Mouse (Mus musculus): ENCODE measurements around the gene Ifit1bl2.
"Not testable (repeated sequence)": the region's sequence is repeated elsewhere in the genome, so short reads cannot be mapped to it uniquely, and the experiment has no call there.

Gene Ifit1bl2

DNA sequence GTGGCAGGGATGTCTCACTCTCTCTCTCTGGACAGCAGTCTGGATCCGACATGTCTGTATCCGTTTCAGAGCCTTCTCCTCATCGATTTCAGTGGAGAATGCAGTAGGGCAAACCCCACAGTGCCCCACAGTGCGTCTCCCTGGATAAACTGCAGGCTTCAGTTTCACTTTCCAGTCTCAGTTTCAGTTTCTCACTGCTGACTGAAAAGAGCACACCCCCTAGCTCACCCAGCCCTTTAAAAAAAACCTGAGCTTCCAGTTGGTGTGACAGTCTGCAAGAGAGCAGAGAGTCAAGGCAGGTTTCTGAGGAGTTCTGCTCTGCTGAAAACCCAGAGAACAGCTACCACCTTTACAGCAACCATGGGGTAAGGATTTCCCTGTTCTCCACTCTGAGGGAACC lies at the start of gene Ifit1bl2, which contains the start of gene Ifit1:
Ifit1bl2 (minus strand) TSS at position 121 of the 400 bp plus-strand sequence.
Ifit1 (plus strand) TSS at position 249 of the 400 bp plus-strand sequence.
- no peak for DNase-seq (ENCODE audit: low spot score)

- no peak for DNase-seq (ENCODE audit: low spot score)
Observed at GRCm38 (mm10) chr19:34685530-34685929, 45.0 kb upstream of the Ifit1bl2 start.

DNA sequence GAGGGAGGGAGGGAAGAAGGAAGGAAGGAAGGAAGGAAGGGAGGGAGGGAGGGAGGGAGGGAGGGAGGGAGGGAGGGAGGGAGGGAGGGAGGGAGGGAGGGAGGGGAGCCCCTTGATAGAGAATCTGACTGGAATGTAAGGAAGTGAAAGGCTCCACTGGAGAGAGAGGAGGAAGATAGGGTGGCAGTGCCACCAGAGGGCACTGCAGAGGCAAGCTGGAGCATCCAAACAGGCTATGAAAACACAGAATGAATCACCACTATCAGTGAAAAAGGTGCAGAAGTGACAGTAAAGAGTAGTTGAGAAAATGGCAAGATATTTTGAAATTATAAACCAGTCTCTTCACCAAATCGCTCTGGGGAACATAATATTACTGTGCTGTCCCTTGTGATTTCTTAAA lies 44.3 kb upstream of the Ifit1bl2 start:
- DNase-seq (ENCODE audit: low spot score), result peak; percentile 70

- no peak for DNase-seq (ENCODE audit: low spot score)
Observed at GRCm38 (mm10) chr19:34678428-34678827, 37.9 kb upstream of the Ifit1bl2 start.

- DNase-seq (ENCODE audit: low spot score), result no peak
Observed at GRCm38 (mm10) chr19:34673476-34673875, 32.9 kb upstream of the Ifit1bl2 start.

- DNase-seq (ENCODE audit: low spot score), result peak; percentile 83
Observed at GRCm38 (mm10) chr19:34666127-34666526, 25.6 kb upstream of the Ifit1bl2 start.

GRCm38 (mm10) chr19:34662740-34663139 lies 22.2 kb upstream of the Ifit1bl2 start:
- DNase-seq (ENCODE audit: low spot score), result no peak

DNA sequence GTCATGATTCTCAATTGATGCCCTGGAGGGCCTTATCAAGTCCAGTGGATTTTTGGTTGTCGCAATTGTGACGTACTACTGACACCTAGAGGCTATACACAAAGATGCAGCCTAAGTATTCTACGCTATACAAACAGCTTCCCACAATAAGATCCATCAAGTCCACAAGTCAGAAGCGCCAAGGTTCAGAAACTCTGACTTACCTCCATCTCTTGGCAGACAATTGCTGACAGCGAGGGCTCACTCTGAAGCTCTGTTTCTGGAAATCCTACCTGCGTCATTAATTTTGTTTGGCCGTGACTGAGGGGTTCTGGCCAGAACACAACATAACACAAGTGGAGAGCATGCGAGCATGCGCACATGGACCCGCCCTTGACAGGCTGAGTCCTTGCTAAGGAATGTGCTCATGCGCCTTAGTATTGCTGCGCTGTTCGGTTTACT lies 21.5 kb upstream of the Ifit1bl2 start:
- peak; percentile 64 for DNase-seq (ENCODE audit: low spot score)

DNA sequence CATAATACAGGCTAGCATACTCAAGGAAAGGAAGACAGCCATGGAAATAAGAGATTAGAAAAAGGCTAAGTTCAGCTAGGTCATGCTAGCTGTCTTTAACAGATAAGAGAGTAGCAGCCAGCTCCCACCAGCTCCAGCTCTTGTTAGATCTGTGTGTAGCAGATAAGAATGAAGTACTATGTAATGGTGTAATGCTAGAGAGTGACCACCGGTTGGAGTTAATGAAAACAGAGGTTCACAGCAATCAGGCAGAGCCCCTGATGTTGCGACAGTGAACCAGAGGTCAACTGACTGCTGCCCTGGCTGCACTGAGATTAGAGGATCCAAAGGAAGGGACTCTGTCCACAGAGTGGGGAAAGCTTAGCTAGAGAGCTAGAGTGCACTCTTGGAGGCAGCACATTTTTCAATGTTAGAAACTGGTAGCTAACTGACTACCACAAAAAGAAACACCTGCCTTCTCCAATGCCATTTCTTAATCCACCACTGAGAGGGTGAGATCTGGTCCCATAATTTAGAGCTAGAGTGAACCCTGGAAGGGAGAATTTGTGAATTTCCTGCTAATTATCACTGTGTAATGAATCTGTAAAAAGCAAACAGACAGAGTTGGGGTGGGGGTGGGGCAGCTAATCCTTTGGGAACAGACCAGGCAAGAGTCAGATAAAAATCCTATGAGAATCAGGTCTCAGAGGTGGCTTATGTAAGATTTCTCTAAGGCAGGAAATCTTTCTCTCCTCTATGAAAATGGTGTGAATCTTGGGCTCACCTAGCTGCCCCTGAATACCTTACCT lies 16.2 kb upstream of the Ifit1bl2 start:
- DNase-seq (ENCODE audit: low spot score), result no peak

- DNase-seq (ENCODE audit: low spot score), result no peak
Observed at GRCm38 (mm10) chr19:34655227-34655805, 14.8 kb upstream of the Ifit1bl2 start.

DNA sequence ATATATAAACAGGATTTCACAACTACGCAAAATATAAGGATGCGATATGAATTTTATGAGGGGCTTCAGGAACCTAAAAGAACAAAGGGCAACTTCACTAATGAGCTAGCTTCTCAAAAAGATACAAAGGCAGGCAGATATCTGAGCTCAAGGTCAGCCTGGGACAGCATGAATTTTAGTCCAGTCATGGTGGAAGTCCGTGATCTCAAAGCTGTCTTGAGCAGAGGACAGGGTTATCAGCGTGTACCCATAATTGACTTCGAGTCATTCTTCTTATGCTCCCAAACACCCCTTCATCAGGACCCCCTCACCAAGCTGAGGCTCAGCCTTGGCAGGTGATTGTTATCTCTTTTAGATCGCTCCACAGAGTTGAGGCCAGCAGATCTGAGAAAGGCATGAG lies 10.5 kb upstream of the Ifit1bl2 start:
- no peak for DNase-seq (ENCODE audit: low spot score)

- no peak for DNase-seq (ENCODE audit: low spot score)
Observed at GRCm38 (mm10) chr19:34650276-34650675, 9.7 kb upstream of the Ifit1bl2 start.

DNA sequence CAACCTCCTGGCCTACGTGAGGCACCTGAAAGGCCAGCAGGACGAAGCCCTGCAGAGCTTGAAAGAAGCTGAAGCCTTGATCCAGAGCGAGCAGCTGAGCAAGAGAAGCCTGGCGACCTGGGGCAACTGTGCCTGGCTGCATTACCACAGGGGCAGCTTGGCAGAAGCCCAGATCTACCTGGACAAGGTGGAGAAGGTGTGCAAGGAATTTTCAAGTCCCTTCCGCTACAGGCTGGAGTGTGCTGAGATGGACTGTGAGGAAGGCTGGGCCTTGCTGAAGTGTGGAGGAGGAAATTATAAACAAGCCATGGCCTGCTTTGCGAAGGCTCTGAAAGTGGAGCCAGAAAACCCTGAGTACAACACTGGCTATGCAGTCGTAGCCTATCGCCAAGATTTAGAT lies 7.1 kb upstream of the Ifit1bl2 start:
- not testable (repeated sequence) for DNase-seq (ENCODE audit: low spot score)

DNA sequence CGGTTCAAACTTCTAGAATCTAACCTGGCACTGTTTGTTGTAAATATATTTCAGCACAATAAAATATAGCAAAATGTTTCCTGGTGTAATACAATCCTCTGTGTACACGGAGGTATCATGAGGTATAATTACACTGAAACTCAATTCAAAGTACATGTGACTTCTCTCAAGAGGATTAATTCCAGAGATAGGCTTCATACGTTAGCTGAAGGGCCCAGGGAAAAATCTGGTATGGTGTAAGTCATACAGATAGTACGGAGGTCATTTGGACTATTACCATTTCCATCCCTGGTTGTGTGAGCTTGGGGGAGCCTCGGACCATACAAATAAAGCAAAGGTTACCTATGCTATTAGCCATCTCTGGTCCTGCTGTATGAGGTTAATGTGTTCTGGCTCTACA lies 2.1 kb upstream of the Ifit1bl2 start:
- no peak for DNase-seq (ENCODE audit: low spot score)

DNA sequence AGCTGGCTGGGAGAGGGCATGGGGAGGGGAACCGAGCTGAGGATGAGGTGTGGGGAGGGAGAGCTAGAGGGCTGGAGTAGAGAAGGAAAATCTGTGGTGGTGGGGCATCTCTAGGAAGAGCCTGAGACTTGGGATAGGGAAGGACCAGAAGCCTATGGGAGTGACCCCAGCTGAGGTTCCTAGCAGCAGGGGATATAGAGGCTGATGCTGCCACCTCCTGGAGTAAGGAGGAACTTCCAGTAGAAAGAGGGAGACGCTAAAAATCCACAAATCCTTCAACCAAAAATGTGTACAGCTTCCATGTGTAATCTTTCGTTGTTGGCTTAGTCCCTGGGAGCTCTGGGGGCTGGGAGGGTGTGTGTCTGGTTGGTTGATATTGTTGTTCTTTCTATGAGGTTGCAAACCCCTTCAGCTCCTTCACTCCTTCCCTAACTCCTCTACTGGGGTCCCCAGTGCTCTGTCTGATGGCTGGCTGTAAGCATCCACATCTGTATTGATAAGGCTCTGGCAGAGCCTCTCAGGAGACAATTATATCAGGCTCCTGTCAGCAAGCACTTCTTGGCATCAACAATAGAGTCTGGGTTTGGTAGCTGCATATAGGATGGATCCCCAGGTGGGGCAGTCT lies 3.5 kb downstream of the Ifit1bl2 start:
- peak; percentile 75 for DNase-seq (ENCODE audit: low spot score)

DNA sequence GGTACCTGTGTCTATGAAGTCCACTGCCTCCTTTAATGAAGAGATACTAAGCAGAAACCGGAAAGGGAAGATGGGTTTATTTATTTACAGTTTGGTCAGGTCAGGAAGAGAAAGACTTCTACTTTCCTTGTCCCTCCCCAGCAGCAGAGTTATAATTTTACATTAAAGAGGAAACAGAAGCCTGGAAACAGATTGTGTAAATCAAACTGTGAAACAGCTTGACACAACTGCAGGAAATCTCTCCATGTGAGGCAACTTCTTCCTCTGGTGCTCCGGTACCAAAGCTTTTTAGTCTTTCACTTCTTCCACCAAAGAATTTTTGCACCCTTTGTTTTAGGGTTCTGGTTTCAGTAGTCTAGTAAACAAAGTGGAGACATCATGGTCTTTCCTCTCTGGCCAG lies 7.1 kb downstream of the Ifit1bl2 start:
- no peak for DNase-seq (ENCODE audit: low spot score)

DNA sequence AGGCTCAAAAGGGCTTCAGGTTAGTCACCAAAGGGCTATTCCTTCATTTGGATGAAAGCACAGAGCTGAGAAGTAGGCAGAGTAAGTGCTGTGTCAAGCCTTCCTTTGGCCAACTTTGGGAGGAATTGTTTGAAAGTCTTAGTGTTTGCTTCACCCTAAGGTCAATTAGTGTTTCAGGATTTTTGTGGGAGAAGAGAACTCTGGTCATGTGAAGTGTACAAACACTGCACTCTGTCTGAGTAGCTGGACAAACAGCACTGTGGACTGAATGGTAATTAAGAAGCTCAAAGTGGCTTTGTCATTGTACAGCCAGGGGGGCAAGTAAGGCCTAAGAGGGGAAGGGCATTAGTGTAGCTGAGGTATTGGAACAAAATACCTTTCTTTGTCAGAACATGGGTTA lies 9.1 kb downstream of the Ifit1bl2 start:
- DNase-seq (ENCODE audit: low spot score), result no peak

GRCm38 (mm10) chr19:34627496-34627895 lies 13.0 kb downstream of the Ifit1bl2 start:
- DNase-seq (ENCODE audit: low spot score), result no peak

DNA sequence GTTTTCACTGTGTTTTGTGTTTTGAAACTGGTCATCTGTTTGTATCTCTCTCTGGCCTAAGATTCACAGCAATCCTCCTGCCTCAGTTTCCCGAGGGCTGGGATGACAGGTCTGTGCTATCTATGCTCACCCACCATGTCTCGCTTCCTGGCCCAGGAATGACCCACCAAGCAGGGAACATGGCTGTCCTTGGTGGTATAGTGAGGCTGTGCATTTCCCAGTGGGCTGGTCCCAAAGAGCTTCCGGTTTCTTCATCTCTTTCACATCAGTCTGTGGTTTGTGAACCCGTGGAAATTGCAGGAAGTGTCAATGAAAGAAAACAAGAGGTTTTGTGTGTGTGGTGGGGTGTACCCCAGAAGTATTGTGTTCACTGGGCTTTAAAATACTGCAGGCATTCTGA lies 15.9 kb downstream of the Ifit1bl2 start:
- no peak for DNase-seq (ENCODE audit: low spot score)

GRCm38 (mm10) chr19:34623781-34624180 lies 16.8 kb downstream of the Ifit1bl2 start:
- DNase-seq (ENCODE audit: low spot score), result no peak

DNA sequence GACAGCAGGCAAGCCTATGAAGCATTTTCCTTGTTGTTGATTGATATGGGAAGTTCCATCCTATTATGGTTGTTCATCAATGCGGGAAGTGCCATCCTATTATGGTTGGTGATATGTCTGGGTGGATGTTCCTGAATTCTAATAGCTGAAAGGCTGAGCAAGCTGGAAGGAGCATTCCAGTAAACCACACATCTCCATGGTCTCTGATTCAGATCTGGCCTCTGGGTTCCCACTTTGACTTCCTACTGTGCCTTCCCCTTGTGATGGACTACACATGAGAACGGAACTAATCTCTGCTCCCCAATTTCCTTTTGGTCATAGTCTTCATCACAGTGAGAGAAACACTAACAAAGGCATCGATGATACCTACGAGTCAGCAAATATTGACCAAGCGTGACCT lies 19.7 kb downstream of the Ifit1bl2 start:
- no peak for DNase-seq (ENCODE audit: low spot score)

DNA sequence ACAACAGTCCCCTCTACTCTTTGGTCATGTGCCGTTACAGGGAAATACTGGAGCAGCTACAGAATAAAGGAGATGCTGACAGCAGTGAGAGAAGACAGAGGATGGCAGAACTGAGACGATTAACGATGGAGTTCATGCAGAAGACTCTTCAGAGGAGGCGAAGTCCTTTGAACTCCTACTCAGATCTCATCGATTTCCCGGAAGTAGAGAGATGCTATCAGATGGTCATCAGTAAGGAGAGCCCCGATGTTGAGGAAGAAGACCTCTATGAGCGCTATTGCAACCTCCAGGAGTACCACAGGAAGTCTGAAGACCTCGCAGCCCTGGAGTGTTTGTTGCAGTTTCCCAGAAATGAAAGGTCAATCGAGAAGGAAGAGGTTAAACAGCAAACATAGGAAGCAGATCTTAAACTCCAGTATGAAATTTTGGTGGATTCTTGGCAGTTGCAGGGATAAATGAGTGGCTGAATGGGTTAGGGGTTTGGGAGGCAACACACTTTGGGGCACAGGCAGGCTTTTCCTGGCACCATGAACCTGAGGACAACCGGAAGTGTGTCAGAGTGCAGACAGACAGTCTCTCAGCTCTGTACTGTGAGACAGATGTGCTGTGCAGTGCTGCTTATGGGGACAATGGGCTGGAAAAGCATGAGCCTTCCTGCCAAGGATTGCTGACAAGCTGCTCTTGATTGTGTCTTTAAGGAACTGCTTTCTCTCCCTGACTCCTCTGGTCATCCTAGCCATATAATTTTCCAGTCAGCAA lies 28.1 kb downstream of the Ifit1bl2 start:
- not testable (repeated sequence) for DNase-seq (ENCODE audit: low spot score)
